In the genomic region with DNA sequence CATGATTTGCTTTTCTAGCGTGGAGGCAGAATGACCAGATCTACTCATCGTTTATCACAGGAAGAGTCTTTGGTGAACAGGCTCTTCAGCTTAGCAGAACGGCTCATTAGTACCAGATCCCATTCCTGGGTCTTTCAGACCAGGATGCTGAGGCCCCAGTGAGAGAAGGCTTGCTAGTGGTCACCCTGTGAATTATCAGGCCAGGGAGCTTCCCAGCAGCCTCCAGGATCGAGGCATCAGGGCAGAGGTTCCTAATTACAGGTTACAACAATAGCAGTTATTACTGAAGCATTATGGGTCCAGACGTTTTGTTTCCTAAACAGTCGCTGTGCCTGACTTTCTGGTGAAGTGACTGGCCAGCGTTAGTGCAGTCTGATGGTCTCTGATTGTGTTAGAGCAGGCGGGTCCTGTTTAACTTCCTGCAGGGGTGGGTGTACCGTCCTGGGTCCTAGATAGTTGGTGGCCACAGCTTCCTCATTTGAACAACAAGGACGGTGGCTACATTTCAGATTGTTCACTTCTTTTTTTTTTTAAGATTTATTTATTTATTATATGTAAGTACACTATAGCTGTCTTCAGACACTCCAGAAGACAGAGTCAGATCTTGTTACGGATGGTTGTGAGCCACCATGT, we compare ENCODE assay signal across 26 mouse cellular contexts.
DNase-seq lines count a peak whose midpoint lies in the region; ATAC-seq and TF ChIP-seq lines count a peak whose summit lies in the region.
"Had no signal": no experiment of that assay in that cellular context is flagged by ENCODE, and none has a peak within 500 bp of the region (broad histone marks: within the 10 kb centered on the region; RNA-seq: fewer than 3 reads in every experiment).

No protein-coding gene starts in this region.

- no peaks in the 10 kb centered on the region for H3K79me2 ChIP-seq in MEL (ENCODE audit: control insufficient read depth, insufficient read depth, low read length, poor library complexity)

- H3K4me3 ChIP-seq in heart, embryonic 10.5 days: no peak overlapping the region
- no peak overlapping the region for H3K4me3 ChIP-seq in MEL (ENCODE audit: control insufficient read depth in 1 of 2, insufficient read depth in 1 of 2, low read depth in 2 of 2, low read length in 2 of 2)
- H3K4me3 ChIP-seq in hindbrain, embryonic 11.5 days (ENCODE audit: low read depth, low read length): no peak overlapping the region
- H3K4me3 ChIP-seq: heart, adult 2 months; heart, embryonic 15.5 days; left cerebral cortex, adult 2 months; liver, embryonic 15.5 days; megakaryocyte, embryonic 14.5 days; neural tube, embryonic 12.5 days; stomach, embryonic 15.5 days had no signal

- no peak overlapping the region for H3K4me2 ChIP-seq in hindbrain, embryonic 11.5 days (replicated peaks; ENCODE audit: low read depth, low read length)
- H3K4me2 ChIP-seq: heart, embryonic 15.5 days; liver, embryonic 15.5 days; neural tube, embryonic 12.5 days; stomach, embryonic 15.5 days had no signal

- H3K9ac ChIP-seq in MEL (ENCODE audit: control insufficient read depth, low read depth, low read length, poor library complexity, severe bottlenecking): no peak overlapping the region
- H3K9ac ChIP-seq in hindbrain, embryonic 11.5 days (ENCODE audit: low read depth, low read length): no peak overlapping the region
- H3K9ac ChIP-seq: heart, embryonic 15.5 days; liver, embryonic 15.5 days; neural tube, embryonic 12.5 days; stomach, embryonic 15.5 days had no signal

- H3K27ac ChIP-seq in heart, embryonic 10.5 days: no peak overlapping the region
- no peak overlapping the region; the same call in 1 of the 2 replicates for H3K27ac ChIP-seq in MEL (ENCODE audit: control insufficient read depth, low read depth, low read length)
- no peak overlapping the region for H3K27ac ChIP-seq in hindbrain, embryonic 11.5 days (ENCODE audit: low read depth, low read length)
- H3K27ac ChIP-seq: heart, adult 2 months; heart, embryonic 15.5 days; hindbrain, postnatal 0 days; left cerebral cortex, adult 2 months; liver, embryonic 15.5 days; neural tube, embryonic 12.5 days; stomach, embryonic 15.5 days had no signal

- no peak for TF ChIP-seq POLR2A in MEL (IDR thresholded peaks at IDR 0.05; ENCODE audit: control insufficient read depth in 1 of 2, insufficient read depth in 1 of 2, low read depth in 1 of 2, low read length in 2 of 2, poor library complexity in 1 of 2)

- intact Hi-C loops in heart, postnatal 10 days (cut with DNase I): no loop called here

- peak; percentile 39 for DNase-seq in heart, embryonic 10.5 days (ENCODE audit: low spot score)
- DNase-seq in heart, postnatal 10 days: no peak
- peak; percentile 81 for DNase-seq in MEL (ENCODE audit: low read depth, low spot score)
- DNase-seq in hindbrain, embryonic 11.5 days (ENCODE audit: low spot score): no peak
- no peak for DNase-seq in kidney, adult 11 months
- no peak for DNase-seq in liver
- DNase-seq: adrenal gland, postnatal 14 days; cerebellum, adult 8-10 months; cerebellum, postnatal 36 days; gastrocnemius, postnatal 10 days; heart, adult 2 months; heart, postnatal 4 days; kidney, postnatal 4 days; layer of hippocampus, adult 9-11 months; midbrain, embryonic 14.5 days; right cerebral cortex, postnatal 4 days; thymus, postnatal 36 days had no signal

- TF ChIP-seq CTCF in MEL (IDR thresholded peaks at IDR 0.05 in 2 of 3, conservative IDR thresholded peaks at IDR 0.05 in 1 of 3; ENCODE audit: control insufficient read depth in 1 of 3, insufficient read depth in 1 of 3, low read depth in 2 of 3, low read length in 3 of 3, poor library complexity in 1 of 3, severe bottlenecking in 1 of 3): no peak

- H3K36me3 ChIP-seq in heart, embryonic 10.5 days: no peaks in the 10 kb centered on the region
- H3K36me3 ChIP-seq in MEL (ENCODE audit: control insufficient read depth in 1 of 2, insufficient read depth in 2 of 2, low read length in 2 of 2): peaks cover 0 to 5% of the 10 kb centered on the region in 2 experiments; a peak in 2 of 4 replicates
- H3K36me3 ChIP-seq in hindbrain, embryonic 11.5 days (ENCODE audit: control insufficient read depth, insufficient read depth, low read length): no peaks in the 10 kb centered on the region
- H3K36me3 ChIP-seq: heart, embryonic 15.5 days; liver, embryonic 15.5 days; neural tube, embryonic 12.5 days; stomach, embryonic 15.5 days had no signal

- TF ChIP-seq RAD21 in MEL (IDR thresholded peaks at IDR 0.05; ENCODE audit: low read depth, low read length): no peak

- 63% methylated on average over 11 of the region's 11 CpGs for WGBS in heart, embryonic 10.5 days
- WGBS in hindbrain, embryonic 11.5 days: 70% methylated on average over 11 of the region's 11 CpGs

- H3K4me1 ChIP-seq in heart, embryonic 10.5 days: peaks cover 13% of the 10 kb centered on the region; the same call in 1 of the 2 replicates
- peaks cover 0 to 5% of the 10 kb centered on the region in 2 experiments; a peak in 2 of 4 replicates for H3K4me1 ChIP-seq in MEL (ENCODE audit: control insufficient read depth in 1 of 2, insufficient read depth in 2 of 2, low read length in 2 of 2)
- peaks cover 2% of the 10 kb centered on the region; the same call in 1 of the 2 replicates for H3K4me1 ChIP-seq in hindbrain, embryonic 11.5 days (replicated peaks; ENCODE audit: control insufficient read depth, insufficient read depth, low read length)
- H3K4me1 ChIP-seq: liver, embryonic 15.5 days; stomach, embryonic 15.5 days had no signal

- no peaks in the 10 kb centered on the region; the same call in 1 of the 2 replicates for H3K27me3 ChIP-seq in heart, embryonic 10.5 days (ENCODE audit: insufficient read depth, poor library complexity, severe bottlenecking)
- H3K27me3 ChIP-seq in MEL (ENCODE audit: control insufficient read depth in 1 of 2, insufficient read depth in 2 of 2, low read length in 2 of 2): no peaks in the 10 kb centered on the region; a peak in 1 of 4 replicates
- H3K27me3 ChIP-seq in hindbrain, embryonic 11.5 days (ENCODE audit: control insufficient read depth, insufficient read depth, low read length): peaks cover 50% of the 10 kb centered on the region
- H3K27me3 ChIP-seq: heart, embryonic 15.5 days; liver, embryonic 15.5 days; stomach, embryonic 15.5 days had no signal

- ATAC-seq in megakaryocyte, adult 5-6 weeks (ENCODE audit: poor library complexity, severe bottlenecking): peak; percentile 85
- ATAC-seq in hindbrain, embryonic 11.5 days (ENCODE audit: low FRiP score): no peak
- ATAC-seq: intestine, embryonic 16.5 days had no signal

- no peaks in the 10 kb centered on the region for H3K9me3 ChIP-seq in heart, embryonic 10.5 days
- H3K9me3 ChIP-seq in MEL (replicated peaks; ENCODE audit: insufficient read depth, low read length): no peaks in the 10 kb centered on the region
- H3K9me3 ChIP-seq in hindbrain, embryonic 11.5 days (ENCODE audit: control insufficient read depth, low read length): no peaks in the 10 kb centered on the region
- H3K9me3 ChIP-seq: heart, embryonic 15.5 days; liver, embryonic 15.5 days; megakaryocyte, embryonic 14.5 days; neural tube, embryonic 12.5 days; stomach, embryonic 15.5 days had no signal

- TF ChIP-seq EP300 in MEL (IDR thresholded peaks at IDR 0.05; ENCODE audit: low read depth in 1 of 2, low read length in 2 of 2): peak in 1 of 2 experiments; percentile 39; a peak in 1 of 4 replicates

TF ChIP-seq in MEL, 35 proteins besides CTCF, POLR2A, EP300 and RAD21:
- no peak for TF ChIP-seq ETS1 (IDR thresholded peaks at IDR 0.05; ENCODE audit: low read depth, low read length)
- TF ChIP-seq TBP (IDR thresholded peaks at IDR 0.05; ENCODE audit: low read depth, low read length): peak; percentile 95
- TF ChIP-seq NRF1 (IDR thresholded peaks at IDR 0.05; ENCODE audit: insufficient read depth, low read depth, low read length, poor library complexity, severe bottlenecking): no peak
- TF ChIP-seq UBTF (IDR thresholded peaks at IDR 0.05; ENCODE audit: borderline replicate concordance, insufficient read depth, low read depth, low read length): peak; percentile 91; the same call in 1 of the 2 replicates
- no peak for TF ChIP-seq ZC3H11A (IDR thresholded peaks at IDR 0.05; ENCODE audit: low read depth, low read length)
- no peak for TF ChIP-seq HCFC1 (IDR thresholded peaks at IDR 0.05; ENCODE audit: low read depth, low read length)
- TF ChIP-seq ZNF384 (IDR thresholded peaks at IDR 0.05; ENCODE audit: low read depth, low read length): peak; percentile 53; the same call in 1 of the 2 replicates
- TF ChIP-seq POLR2AphosphoS5 (IDR thresholded peaks at IDR 0.05; ENCODE audit: borderline replicate concordance, low read depth, low read length): no peak
- no peak for TF ChIP-seq TCF12 (IDR thresholded peaks at IDR 0.05; ENCODE audit: low read depth, low read length)
- no peak for TF ChIP-seq MAFK (IDR thresholded peaks at IDR 0.05; ENCODE audit: borderline replicate concordance, low read depth, low read length)
- TF ChIP-seq GATA1 (IDR thresholded peaks at IDR 0.05; ENCODE audit: low read depth, low read length): no peak
- TF ChIP-seq TAL1 (IDR thresholded peaks at IDR 0.05; ENCODE audit: low read length): peak; percentile 6; the same call in 1 of the 2 replicates

Comparison
In these comparisons a context has a peak if more than half of its experiments do, and no peak if none do; other contexts are left out.
1. DNase-seq: peak in heart, embryonic 10.5 days (single experiment) and MEL (single experiment); none in heart, postnatal 10 days (0 of 2), hindbrain, embryonic 11.5 days (single experiment), kidney, adult 11 months (single experiment) and liver (single experiment).